Mouse (Mus musculus) spleen, adult 2 months (tissue): Measurements from ENCODE around the gene Lama4.

Source experiments
- CTCF ChIP-seq: fragments of 200-500 bp; IDR thresholded peaks from 2 replicates; pipeline ENCODE4 v1.5.1; 2011; ENCODE audit warnings: mild to moderate bottlenecking, inconsistent platforms; ENCODE audit not compliant: insufficient read depth, insufficient read length, insufficient replicate concordance; ENCODE audit errors: extremely low read depth
- POLR2A ChIP-seq: fragments of 200-500 bp; IDR thresholded peaks from 2 replicates; pipeline ENCODE4 v1.6.1; 2011; ENCODE audit warnings: low read depth, low read length, inconsistent platforms

DNA sequence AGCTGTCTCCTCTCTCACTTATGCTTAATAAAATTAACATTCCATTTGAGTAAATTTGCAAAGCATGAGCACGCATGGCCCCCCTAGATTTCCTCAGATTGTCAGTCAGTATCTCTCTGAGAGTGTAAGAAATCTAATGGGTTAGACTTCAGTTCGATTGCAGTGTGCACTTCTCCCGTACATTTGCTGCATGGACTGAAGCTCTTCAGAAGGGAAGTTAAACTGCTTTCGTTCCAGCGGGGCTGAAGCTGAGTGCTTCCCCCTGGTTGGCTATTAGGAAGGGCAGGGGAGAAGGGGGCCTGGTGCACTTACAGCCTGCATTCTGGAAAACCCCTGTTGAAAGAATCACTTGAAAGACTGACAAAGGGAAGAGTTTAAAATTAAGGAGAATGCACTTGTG lies 61.7 kb downstream of the Lama4 start:
- no peak for TF ChIP-seq CTCF
- no peak for TF ChIP-seq POLR2A
